Mouse (Mus musculus): ENCODE results near the gene Asap3. TPM values are rescaled to one million over a fixed set of nuclear protein-coding genes. Genes with fewer than 3 reads are reported as not detected.

Gene Asap3
- total RNA-seq, 2 experiments from 2014 or later = 2.2 to 2.5 TPM

- DNase-seq (ENCODE audit: low spot score in 2 of 2) = peak; percentile 72 to 74
- intact Hi-C loops (cut with DNase I) = no loop called here
Measured at GRCm38 (mm10) chr4:136179998-136180397, 26.2 kb upstream of the Asap3 start.

DNA sequence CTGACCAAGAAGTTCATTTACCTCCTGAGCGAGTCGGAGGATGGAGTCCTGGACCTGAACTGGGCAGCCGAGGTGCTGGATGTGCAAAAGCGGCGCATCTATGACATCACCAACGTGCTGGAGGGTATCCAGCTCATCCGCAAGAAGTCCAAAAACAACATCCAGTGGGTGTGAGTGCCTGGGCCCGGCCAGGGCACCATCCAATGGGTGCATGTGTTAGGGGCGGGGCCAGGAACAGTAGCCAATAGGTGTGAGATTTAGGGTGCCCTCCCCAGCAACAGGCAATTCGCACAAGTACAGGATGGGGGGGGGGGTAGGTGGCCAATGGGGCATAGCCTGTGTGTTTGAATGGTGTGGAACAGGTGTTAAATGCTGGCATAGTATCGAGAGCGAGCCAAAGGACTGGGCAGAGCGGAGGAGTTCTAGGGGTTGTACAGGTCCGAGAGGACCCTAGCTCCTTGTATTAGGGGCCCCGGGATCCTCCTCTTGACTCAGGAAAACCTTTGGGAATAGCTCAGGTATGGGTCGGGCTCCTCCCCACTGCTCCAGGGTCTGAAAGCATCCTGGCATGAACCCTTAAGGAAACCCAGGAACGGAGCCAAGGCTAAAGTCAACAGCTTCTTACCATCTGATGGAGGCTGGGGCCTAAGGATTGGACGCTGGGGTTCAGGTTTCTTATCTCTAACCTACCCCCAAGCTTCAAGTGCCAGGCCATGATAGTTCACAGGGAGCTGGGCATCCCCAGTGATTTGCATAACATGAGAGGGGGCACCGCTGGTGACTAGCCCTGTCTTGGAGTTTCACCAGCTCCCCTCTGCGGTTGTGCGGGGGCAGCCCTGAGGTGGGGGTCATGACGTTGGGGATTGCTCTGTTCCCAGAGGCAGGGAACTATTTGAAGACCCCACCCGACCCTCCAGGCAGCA lies 25.5 kb upstream of the Asap3 start:
- intact Hi-C loops (cut with DNase I) = no loop called here
- peak; percentile 53 to 57 for DNase-seq (ENCODE audit: low spot score in 2 of 2)

DNA sequence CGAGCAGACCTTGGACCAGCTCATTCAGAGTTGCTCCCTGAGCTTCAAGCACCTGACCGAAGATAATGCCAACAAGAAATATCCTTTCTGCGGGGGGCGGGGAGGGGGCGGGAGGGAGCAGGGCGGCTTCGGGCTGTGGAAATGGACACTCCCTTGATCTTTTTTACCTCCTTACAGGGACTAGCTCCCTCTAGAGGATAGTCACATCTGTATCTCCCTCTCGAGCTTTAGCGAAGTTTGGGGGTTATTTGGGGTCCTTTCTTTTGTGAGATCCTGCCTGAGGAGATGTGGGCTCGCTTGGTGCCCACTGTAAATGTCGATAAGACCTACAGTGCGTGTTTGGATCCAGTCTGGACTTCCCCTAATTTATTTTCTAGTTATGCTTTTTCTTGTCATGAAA lies 24.8 kb upstream of the Asap3 start:
- DNase-seq (ENCODE audit: low spot score in 2 of 2) = no peak
- intact Hi-C loops (cut with DNase I) = no loop called here

GRCm38 (mm10) chr4:136185375-136185774 lies 20.8 kb upstream of the Asap3 start:
- DNase-seq (ENCODE audit: low spot score in 2 of 2) = peak in 1 of 2 experiments; percentile 40

GRCm38 (mm10) chr4:136186315-136186714 lies 19.9 kb upstream of the Asap3 start:
- intact Hi-C loops (cut with DNase I) = no loop called here
- DNase-seq (ENCODE audit: low spot score in 2 of 2) = no peak

More at GRCm38 (mm10) chr4:136185375-136185774, 20.8 kb upstream of the Asap3 start:
- intact Hi-C loops (cut with DNase I) = no loop called here

DNA sequence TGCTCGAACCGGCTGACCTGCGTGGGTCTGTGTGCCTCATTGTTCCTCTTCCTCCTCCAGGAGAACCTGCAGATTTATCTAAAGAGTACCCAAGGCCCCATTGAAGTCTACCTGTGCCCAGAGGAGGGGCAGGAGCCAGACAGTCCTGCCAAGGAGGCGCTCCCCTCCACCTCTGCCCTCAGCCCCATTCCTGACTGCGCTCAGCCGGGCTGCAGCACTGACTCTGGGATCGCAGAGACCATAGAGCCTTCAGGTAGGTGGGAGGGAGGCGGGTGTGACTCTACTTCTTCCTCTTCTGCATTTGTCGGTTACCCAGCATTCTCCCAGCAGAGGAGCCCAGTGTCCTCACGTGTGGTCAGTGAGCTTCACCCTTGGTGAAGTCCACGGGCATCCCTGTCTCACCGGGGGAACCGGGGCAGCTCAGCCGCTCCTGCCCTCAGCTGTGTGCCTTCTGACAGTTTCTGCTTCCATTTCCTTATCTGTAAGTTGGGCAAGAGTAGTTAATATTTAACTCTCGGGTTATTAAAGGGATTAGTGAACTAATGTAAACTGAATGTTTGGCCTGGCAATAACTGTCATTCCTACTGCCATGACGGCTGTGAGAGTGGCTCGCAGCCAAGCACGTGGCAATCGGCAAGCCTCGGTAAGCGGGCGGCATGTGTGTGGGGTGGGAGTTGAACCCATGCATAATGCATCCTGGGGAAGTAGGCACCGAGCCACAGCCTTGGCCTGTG lies 19.3 kb upstream of the Asap3 start:
- no peak for DNase-seq (ENCODE audit: low spot score in 2 of 2)
- intact Hi-C loops (cut with DNase I) = no loop called here

GRCm38 (mm10) chr4:136188973-136189737 lies 17.0 kb upstream of the Asap3 start:
- DNase-seq (ENCODE audit: low spot score in 2 of 2) = no peak
- intact Hi-C loops (cut with DNase I) = no loop called here

- DNase-seq (ENCODE audit: low spot score in 2 of 2) = no peak
Measured at GRCm38 (mm10) chr4:136189912-136190311, 16.3 kb upstream of the Asap3 start.

GRCm38 (mm10) chr4:136193571-136193970 lies 12.6 kb upstream of the Asap3 start:
- intact Hi-C loops (cut with DNase I) = no loop called here
- DNase-seq (ENCODE audit: low spot score in 2 of 2) = no peak

More at GRCm38 (mm10) chr4:136189912-136190311, 16.3 kb upstream of the Asap3 start:
- intact Hi-C loops (cut with DNase I) = no loop called here

- no peak for DNase-seq (ENCODE audit: low spot score in 2 of 2)
- intact Hi-C loops (cut with DNase I) = no loop called here
Measured at GRCm38 (mm10) chr4:136195029-136195428, 11.1 kb upstream of the Asap3 start.

DNA sequence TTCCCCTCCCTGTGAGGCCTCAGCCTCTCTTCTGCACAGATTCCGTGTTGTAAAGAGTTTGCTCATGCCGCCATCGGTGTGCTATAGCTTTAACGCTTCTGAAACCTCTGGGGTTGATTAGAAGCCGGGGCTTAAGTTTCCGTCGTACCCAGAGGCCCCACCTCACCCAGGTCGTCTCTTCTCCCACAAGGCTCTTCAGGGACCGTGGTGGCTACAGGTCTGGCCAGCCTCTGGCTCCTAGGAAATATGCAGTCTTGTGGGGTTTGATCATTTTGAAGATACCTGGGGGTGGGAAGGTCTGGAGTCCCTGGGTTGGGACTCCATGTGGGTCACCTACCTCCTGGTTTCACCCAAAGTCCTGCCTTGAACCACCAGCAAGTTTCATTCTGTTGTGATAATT lies 10.5 kb upstream of the Asap3 start:
- DNase-seq (ENCODE audit: low spot score in 2 of 2) = no peak
- intact Hi-C loops (cut with DNase I) = no loop called here

- intact Hi-C loops (cut with DNase I) = no loop called here
- DNase-seq (ENCODE audit: low spot score in 2 of 2) = no peak
Measured at GRCm38 (mm10) chr4:136196201-136196600, 10.0 kb upstream of the Asap3 start.

- no peak for DNase-seq (ENCODE audit: low spot score in 2 of 2)
- intact Hi-C loops (cut with DNase I) = loop anchor here (1.0 kb wide), 1 partner anchor 36 kb away; no protein-coding TSS in a partner anchor
Measured at GRCm38 (mm10) chr4:136198846-136199245, 7.3 kb upstream of the Asap3 start.

- no peak for DNase-seq (ENCODE audit: low spot score in 2 of 2)
- intact Hi-C loops (cut with DNase I) = loop anchor here (1.0 to 5.0 kb wide), 2 partner anchors 36 to 43 kb away; no protein-coding TSS in a partner anchor
Measured at GRCm38 (mm10) chr4:136199562-136200292, 6.4 kb upstream of the Asap3 start.

- DNase-seq (ENCODE audit: low spot score in 2 of 2) = peak; percentile 38 to 48
- intact Hi-C loops (cut with DNase I) = loop anchor here (5.0 kb wide), 1 partner anchor 40 kb away; no protein-coding TSS in a partner anchor
Measured at GRCm38 (mm10) chr4:136202509-136202908, 3.7 kb upstream of the Asap3 start.

GRCm38 (mm10) chr4:136204775-136205174 lies 1.4 kb upstream of the Asap3 start:
- DNase-seq (ENCODE audit: low spot score in 2 of 2) = no peak
- intact Hi-C loops (cut with DNase I) = loop anchor here (5.0 kb wide), 1 partner anchor 38 kb away; no protein-coding TSS in a partner anchor

- intact Hi-C loops (cut with DNase I) = no loop called here
Measured at GRCm38 (mm10) chr4:136206943-136207342, 778 bp downstream of the Asap3 start.

GRCm38 (mm10) chr4:136210931-136211330 lies 4.8 kb downstream of the Asap3 start:
- intact Hi-C loops (cut with DNase I) = no loop called here

More at GRCm38 (mm10) chr4:136206943-136207342, 778 bp downstream of the Asap3 start:
- no peak for DNase-seq (ENCODE audit: low spot score in 2 of 2)

GRCm38 (mm10) chr4:136213629-136214028 lies 7.5 kb downstream of the Asap3 start:
- intact Hi-C loops (cut with DNase I) = no loop called here
- DNase-seq (ENCODE audit: low spot score in 2 of 2) = no peak

More at GRCm38 (mm10) chr4:136210931-136211330, 4.8 kb downstream of the Asap3 start:
- no peak for DNase-seq (ENCODE audit: low spot score in 2 of 2)
